Mouse (Mus musculus) embryonic fibroblast, embryonic 13.5 days (primary cell): ENCODE measurements around the gene Fars2. TPM values are rescaled to one million over a fixed set of nuclear protein-coding genes. Genes with fewer than 3 reads are reported as not detected.
"Not testable (repeated sequence)": the region's sequence is repeated elsewhere in the genome, so short reads cannot be mapped to it uniquely, and the experiment has no call there.

Source experiments
- H3K27ac ChIP-seq: 2 replicates; pipeline ENCODE4 v1.5.1; 2012; ENCODE audit warnings: low read length, control low read depth, inconsistent platforms; ENCODE audit not compliant: insufficient read depth
- H3K4me1 ChIP-seq: 2 replicates; pipeline ENCODE4 v1.6.1; 2011; ENCODE audit warnings: low read length; ENCODE audit not compliant: control insufficient read depth, insufficient read depth
- H3K4me3 ChIP-seq: 2 replicates; pipeline ENCODE4 v1.5.1; 2011; ENCODE audit warnings: mild to moderate bottlenecking, control low read depth, low read length; ENCODE audit not compliant: insufficient read depth
- CTCF ChIP-seq: IDR thresholded peaks from 2 replicates; pipeline ENCODE4 v1.5.1; 2011; ENCODE audit warnings: mild to moderate bottlenecking, control low read depth, low read length, moderate library complexity, borderline replicate concordance; ENCODE audit not compliant: insufficient read depth
- POLR2A ChIP-seq: IDR thresholded peaks from 2 replicates; pipeline ENCODE4 v1.6.1; 2011; ENCODE audit warnings: low read depth, mild to moderate bottlenecking, control low read depth, low read length, moderate library complexity
- polyA plus RNA-seq: library from polyadenylated mRNA; stranded (reverse); fragments of >200 nt; gene quantifications from 2 replicates; pipeline ENCODE4 v1.2.4, GENCODE M21; 2011; ENCODE audit warnings: low read depth; ENCODE audit not compliant: missing spikeins, insufficient read length

Fars2 gene
- polyA plus RNA-seq, 1 experiment: 16.0 TPM

DNA sequence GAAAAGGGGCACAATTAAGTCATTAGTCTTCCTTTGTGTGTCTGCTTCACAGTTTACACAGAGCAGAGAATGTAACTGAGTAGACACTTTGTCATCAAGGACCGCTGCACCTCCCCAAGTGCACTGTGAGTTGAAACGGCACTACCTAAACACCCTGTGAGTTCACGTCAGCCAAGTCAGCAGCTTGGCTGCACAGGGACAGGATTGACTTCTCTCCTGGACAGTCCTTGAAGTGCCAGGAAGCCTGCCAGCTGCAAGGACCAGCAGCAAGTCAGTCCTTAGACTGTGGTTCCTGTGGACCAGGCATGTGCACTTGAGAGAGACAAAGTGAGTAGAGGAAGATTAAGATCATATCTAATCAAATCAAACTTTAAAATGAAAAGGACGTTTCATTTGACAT, 330.7 kb downstream of the Fars2 start:
- TF ChIP-seq CTCF: no peak
- TF ChIP-seq POLR2A: no peak
- no peaks in the 10 kb centered on the region; the same call in 1 of the 2 replicates for H3K4me1 ChIP-seq
- H3K27ac ChIP-seq: no peak overlapping the region
- H3K4me3 ChIP-seq: no peak overlapping the region

- Histone ChIP-seq H3K27ac (no peak overlapping the region), H3K4me1 (no peaks in the 10 kb centered on the region; the same call in 1 of the 2 replicates), H3K4me3 (no peak overlapping the region)
- TF ChIP-seq POLR2A (no peak), CTCF (no peak)
These were observed 331.4 kb downstream of the Fars2 start for GRCm38 (mm10) chr13:36448565-36448964.

DNA sequence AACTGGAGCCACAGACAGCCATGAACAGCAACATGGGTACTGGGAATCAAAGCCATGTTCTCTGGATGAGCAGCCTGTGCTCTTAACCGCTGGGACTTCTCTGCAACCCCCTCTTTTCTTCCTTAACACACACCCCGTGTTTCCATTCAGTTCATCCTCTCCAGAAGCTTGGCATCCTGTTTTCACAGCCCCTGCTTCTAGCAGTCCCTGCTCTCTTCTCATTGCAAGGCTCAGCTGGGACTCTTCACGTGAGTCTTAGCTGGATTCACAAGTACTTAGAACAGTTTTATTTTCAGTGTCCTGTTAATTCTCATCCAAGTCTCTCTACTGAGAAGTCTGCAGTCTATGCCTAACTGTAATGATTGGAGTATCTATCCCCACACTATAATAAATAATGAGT, 334.2 kb downstream of the Fars2 start:
- H3K4me3 ChIP-seq: no peak overlapping the region
- no peaks in the 10 kb centered on the region; the same call in 1 of the 2 replicates for H3K4me1 ChIP-seq
- no peak overlapping the region for H3K27ac ChIP-seq
- TF ChIP-seq CTCF (no peak), POLR2A (no peak)

- no peak for TF ChIP-seq POLR2A
- no peak for TF ChIP-seq CTCF
- Histone ChIP-seq H3K4me1 (peaks cover 10% of the 10 kb centered on the region), H3K27ac (no peak overlapping the region), H3K4me3 (no peak overlapping the region)
These were observed 343.3 kb downstream of the Fars2 start for GRCm38 (mm10) chr13:36460473-36460872.

DNA sequence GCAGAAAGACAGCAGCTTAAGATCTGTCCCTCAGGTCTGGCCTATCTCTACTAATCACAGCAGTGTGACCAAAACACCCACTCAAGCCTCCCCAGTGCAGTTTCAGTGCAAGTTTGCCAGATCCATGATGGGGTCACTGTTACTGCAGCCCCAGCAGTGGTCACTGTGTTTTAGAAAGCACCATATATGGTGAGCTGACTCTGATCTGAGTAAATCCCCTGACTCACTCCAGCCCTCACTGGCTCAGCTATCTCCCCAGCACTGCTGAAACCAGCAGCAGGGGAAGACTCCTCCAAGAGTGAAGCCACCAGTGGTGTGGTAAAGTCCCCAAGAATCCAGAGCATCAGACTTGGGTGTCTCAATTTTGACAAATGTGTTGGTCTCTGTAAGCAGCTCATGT, 346.5 kb downstream of the Fars2 start:
- TF ChIP-seq POLR2A: no peak
- no peak for TF ChIP-seq CTCF

DNA sequence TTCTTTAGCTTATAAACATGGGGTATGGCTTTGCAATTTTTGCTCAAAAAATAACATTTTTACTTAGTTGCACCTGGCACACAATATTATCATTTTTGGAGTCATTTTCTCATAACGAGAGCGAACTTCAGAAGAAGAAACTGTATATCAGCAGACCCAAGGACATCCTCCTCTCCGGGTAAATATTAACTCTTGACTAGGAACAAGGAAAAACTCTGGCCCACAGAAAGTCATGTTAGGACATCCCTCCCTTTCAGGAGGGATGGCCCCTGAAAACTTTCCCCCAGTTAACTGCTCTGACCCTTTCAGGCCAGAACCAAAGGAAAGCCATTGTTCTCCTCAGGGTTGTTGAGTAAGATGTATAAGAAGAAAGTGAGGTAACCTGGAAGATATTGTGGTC, 348.9 kb downstream of the Fars2 start:
- H3K4me1 ChIP-seq: peaks cover 10% of the 10 kb centered on the region
- not testable (repeated sequence) for H3K27ac ChIP-seq, H3K4me3 ChIP-seq

More for the DNA sequence above, 346.5 kb downstream of the Fars2 start:
- peaks cover 10% of the 10 kb centered on the region for H3K4me1 ChIP-seq
- H3K27ac ChIP-seq: peak overlapping the region; percentile 74; the same call in 1 of the 2 replicates
- no peak overlapping the region for H3K4me3 ChIP-seq

GRCm38 (mm10) chr13:36466515-36466921, 349.3 kb downstream of the Fars2 start:
- no peak for TF ChIP-seq POLR2A
- Histone ChIP-seq H3K4me1 (peaks cover 10% of the 10 kb centered on the region), H3K4me3 (no peak overlapping the region), H3K27ac (no peak overlapping the region)

- Histone ChIP-seq H3K4me3 (no peak overlapping the region), H3K27ac (no peak overlapping the region), H3K4me1 (peaks cover 10% of the 10 kb centered on the region)
- TF ChIP-seq POLR2A (no peak), CTCF (no peak)
These were observed 350.6 kb downstream of the Fars2 start for GRCm38 (mm10) chr13:36467849-36468248.

DNA sequence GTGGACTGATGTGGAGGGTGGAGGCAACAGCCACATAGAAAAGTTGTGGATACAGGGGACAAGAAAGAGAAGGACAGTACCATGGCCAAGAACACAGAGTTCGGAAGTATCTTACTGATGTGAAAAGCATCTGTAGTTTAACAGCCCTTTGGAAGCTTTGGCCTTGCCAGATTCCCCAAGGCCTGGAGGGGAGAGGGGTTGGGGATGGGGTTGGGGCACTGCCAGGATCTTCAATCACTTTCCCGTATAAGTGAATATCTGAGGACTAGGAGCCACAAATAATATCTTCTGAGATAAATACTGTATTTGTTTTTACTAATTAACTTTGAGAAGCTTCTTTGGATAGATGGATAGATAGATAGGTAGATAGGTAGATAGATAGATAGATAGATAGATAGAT, 351.8 kb downstream of the Fars2 start:
- TF ChIP-seq CTCF (no peak), POLR2A (no peak)
- H3K27ac ChIP-seq: no peak overlapping the region
- H3K4me3 ChIP-seq: no peak overlapping the region
- peaks cover 2% of the 10 kb centered on the region for H3K4me1 ChIP-seq

GRCm38 (mm10) chr13:36469412-36470125, 352.4 kb downstream of the Fars2 start:
- TF ChIP-seq POLR2A (no peak), CTCF (no peak)
- H3K27ac ChIP-seq: no peak overlapping the region
- no peaks in the 10 kb centered on the region for H3K4me1 ChIP-seq
- H3K4me3 ChIP-seq: no peak overlapping the region

DNA sequence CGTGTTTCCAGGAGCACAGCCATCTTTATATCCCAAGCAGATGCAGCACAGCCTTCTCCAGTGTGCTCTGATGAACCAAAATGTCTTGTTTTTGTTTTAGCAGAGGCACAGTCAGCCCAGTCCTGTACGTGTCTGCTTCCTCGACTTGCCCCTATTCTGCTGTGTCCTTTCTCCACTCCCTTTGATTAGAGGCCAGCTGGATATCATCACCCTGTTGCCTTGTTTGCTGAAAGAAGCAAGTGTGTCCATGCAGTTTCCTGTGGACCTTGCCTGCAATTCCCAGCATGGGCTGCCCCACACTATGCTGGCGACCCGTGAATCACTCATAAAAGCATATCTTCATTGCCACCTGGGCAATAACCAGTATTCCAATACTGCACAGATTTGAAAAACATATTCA, 360.4 kb downstream of the Fars2 start:
- H3K4me3 ChIP-seq: no peak overlapping the region
- no peaks in the 10 kb centered on the region for H3K4me1 ChIP-seq
- no peak overlapping the region for H3K27ac ChIP-seq
- TF ChIP-seq POLR2A: no peak
- no peak for TF ChIP-seq CTCF
